In genomic region chr14:19972316-19973029, GRCm38 (mm10) we compare ENCODE assay signal across 25 mouse cellular contexts. TPM values are rescaled to one million over a fixed set of nuclear protein-coding genes. Genes with fewer than 3 reads are reported as not detected.
DNase-seq lines count a peak whose midpoint lies in the region; ATAC-seq and TF ChIP-seq lines count a peak whose summit lies in the region.
"Had no signal": no experiment of that assay in that cellular context is flagged by ENCODE, and none has a peak within 500 bp of the region (broad histone marks: within the 10 kb centered on the region; RNA-seq: fewer than 3 reads in every experiment).

No protein-coding gene starts in this region.

- H3K27ac ChIP-seq in hindbrain, embryonic 10.5 days, result peak overlapping the region; percentile 40; the same call in 1 of the 2 replicates
- H3K27ac ChIP-seq in hindbrain, postnatal 0 days, result no peak overlapping the region
- H3K27ac ChIP-seq in CH12.LX (ENCODE audit: insufficient read depth, low read depth), result no peak overlapping the region; the same call in 1 of the 2 replicates
- no peak overlapping the region for H3K27ac ChIP-seq in cerebellum, adult 2 months (ENCODE audit: insufficient read depth, low read length)
- H3K27ac ChIP-seq: forebrain, embryonic 13.5 days; hindbrain, embryonic 15.5 days; liver, embryonic 12.5 days; stomach, embryonic 15.5 days had no signal

- H3K79me2 ChIP-seq in CH12.LX (replicated peaks; ENCODE audit: control insufficient read depth, extremely low read depth, insufficient read depth, poor library complexity, severe bottlenecking), result peaks cover 37% of the 10 kb centered on the region

- ATAC-seq in hindbrain, postnatal 0 days, result no peak
- peak; percentile 6; the same call in 1 of the 2 replicates for ATAC-seq in megakaryocyte, adult 5-6 weeks (ENCODE audit: poor library complexity, severe bottlenecking)
- ATAC-seq: forebrain, embryonic 13.5 days; intestine, postnatal 0 days; liver, embryonic 12.5 days; liver, postnatal 0 days; midbrain, embryonic 16.5 days had no signal

- no peak overlapping the region for H3K9ac ChIP-seq in hindbrain, postnatal 0 days (replicated peaks; ENCODE audit: low read length)
- H3K9ac ChIP-seq in CH12.LX (ENCODE audit: insufficient read depth, low read depth), result no peak overlapping the region
- H3K9ac ChIP-seq: forebrain, embryonic 13.5 days; hindbrain, embryonic 15.5 days; liver, embryonic 12.5 days; liver, postnatal 0 days; stomach, embryonic 15.5 days had no signal

- WGBS in hindbrain, embryonic 10.5 days, result 81% methylated on average over 13 of the region's 13 CpGs
- 63% methylated on average over 13 of the region's 13 CpGs for WGBS in hindbrain, postnatal 0 days
- 76% methylated on average over 13 of the region's 13 CpGs for WGBS in cerebellum, adult 2 months

- no peak overlapping the region for H3K4me2 ChIP-seq in hindbrain, postnatal 0 days (ENCODE audit: low read depth, low read length)
- H3K4me2 ChIP-seq in CH12.LX (ENCODE audit: insufficient read depth, low read depth, poor library complexity, severe bottlenecking), result no peak overlapping the region; the same call in 1 of the 2 replicates
- H3K4me2 ChIP-seq: forebrain, embryonic 13.5 days; hindbrain, embryonic 15.5 days; liver, embryonic 12.5 days; stomach, embryonic 15.5 days had no signal

- H3K4me1 ChIP-seq in hindbrain, embryonic 10.5 days (replicated peaks), result peaks cover 71% of the 10 kb centered on the region
- peaks cover 14% of the 10 kb centered on the region; the same call in 1 of the 2 replicates for H3K4me1 ChIP-seq in hindbrain, postnatal 0 days (ENCODE audit: insufficient read depth, low read length)
- H3K4me1 ChIP-seq in CH12.LX (ENCODE audit: control insufficient read depth in 1 of 2, insufficient read depth in 2 of 2), result peaks cover 25 to 71% of the 10 kb centered on the region in 2 experiments
- peaks cover 8% of the 10 kb centered on the region for H3K4me1 ChIP-seq in cerebellum, adult 2 months (ENCODE audit: control insufficient read depth, insufficient read depth, low read length)

- TF ChIP-seq EP300 in CH12.LX (IDR thresholded peaks at IDR 0.05; ENCODE audit: low read length), result no peak

- no peak for TF ChIP-seq POLR2A in CH12.LX (IDR thresholded peaks at IDR 0.05; ENCODE audit: low read depth, low read length)
- no peak for TF ChIP-seq POLR2A in cerebellum, adult 2 months (IDR thresholded peaks at IDR 0.05; ENCODE audit: borderline replicate concordance, insufficient read depth, low read length)

- no peak for DNase-seq in hindbrain, embryonic 10.5 days (ENCODE audit: low spot score)
- DNase-seq in hindbrain, postnatal 0 days (ENCODE audit: low spot score), result no peak
- DNase-seq in CH12.LX (ENCODE audit: extremely low read depth) (no peak), MEL-GATA-1-ER (ENCODE audit: extremely low read depth, low read depth) (peak; percentile 62)
- DNase-seq in cerebellum, adult 8-10 months, result no peak
- no peak for DNase-seq in cerebellum, adult 2 months
- DNase-seq: adrenal gland, postnatal 25 days; cerebellum, adult 9-10 months; gastrocnemius, postnatal 25 days; heart, postnatal 14 days; kidney, adult 9 months; kidney, postnatal 10 days; layer of hippocampus, postnatal 36 days; left cerebral cortex, postnatal 4 days; liver, postnatal 0 days; lung, postnatal 36 days; right cerebral cortex, postnatal 25 days had no signal

- in situ Hi-C loops in CH12.LX (cut with MboI; ENCODE audit: low pct_ligation_motif_present, low pct_unique_long_range_greater_than_20kb, low sequenced_read_pairs), result loop anchor here (10.0 kb wide), 1 partner anchor 92 kb away; no protein-coding TSS in a partner anchor

- no peak for TF ChIP-seq CTCF in hindbrain, postnatal 0 days (IDR thresholded peaks at IDR 0.05; ENCODE audit: low read depth)
- TF ChIP-seq CTCF in CH12.LX (conservative IDR thresholded peaks at IDR 0.05 in 1 of 2, IDR thresholded peaks at IDR 0.05 in 1 of 2; ENCODE audit: low read depth in 2 of 2, low read length in 2 of 2), result no peak
- no peak for TF ChIP-seq CTCF in cerebellum, adult 2 months (IDR thresholded peaks at IDR 0.05; ENCODE audit: borderline replicate concordance, insufficient read depth, low read depth, low read length)

- H3K27me3 ChIP-seq in hindbrain, embryonic 10.5 days (ENCODE audit: insufficient read depth, poor library complexity, severe bottlenecking), result no peaks in the 10 kb centered on the region
- H3K27me3 ChIP-seq in hindbrain, postnatal 0 days (ENCODE audit: insufficient read depth, low read length), result no peaks in the 10 kb centered on the region
- no peaks in the 10 kb centered on the region for H3K27me3 ChIP-seq in CH12.LX (replicated peaks)
- no peaks in the 10 kb centered on the region for H3K27me3 ChIP-seq in cerebellum, adult 2 months (ENCODE audit: control insufficient read depth, insufficient read depth, low read length)
- H3K27me3 ChIP-seq: forebrain, embryonic 13.5 days; hindbrain, embryonic 15.5 days; stomach, embryonic 15.5 days had no signal

- no peaks in the 10 kb centered on the region for H3K9me3 ChIP-seq in hindbrain, embryonic 10.5 days
- H3K9me3 ChIP-seq in hindbrain, postnatal 0 days (ENCODE audit: low read length), result no peaks in the 10 kb centered on the region
- no peaks in the 10 kb centered on the region for H3K9me3 ChIP-seq in CH12.LX (replicated peaks; ENCODE audit: low read length)
- H3K9me3 ChIP-seq: forebrain, embryonic 13.5 days; hindbrain, embryonic 15.5 days; liver, embryonic 12.5 days; stomach, embryonic 15.5 days had no signal

- no peak overlapping the region for H3K4me3 ChIP-seq in hindbrain, embryonic 10.5 days
- no peak overlapping the region for H3K4me3 ChIP-seq in hindbrain, postnatal 0 days (ENCODE audit: low read length)
- H3K4me3 ChIP-seq in CH12.LX (replicated peaks in 1 of 3; ENCODE audit: low read depth in 2 of 3, low read length in 2 of 3, poor library complexity in 1 of 3), result no peak overlapping the region
- H3K4me3 ChIP-seq in cerebellum, adult 2 months (replicated peaks; ENCODE audit: insufficient read depth, low read depth, low read length), result no peak overlapping the region
- H3K4me3 ChIP-seq: erythroblast, embryonic 14.5 days; forebrain, embryonic 13.5 days; hindbrain, embryonic 15.5 days; liver, embryonic 12.5 days; stomach, embryonic 15.5 days had no signal

- H3K36me3 ChIP-seq in hindbrain, embryonic 10.5 days, result no peaks in the 10 kb centered on the region
- no peaks in the 10 kb centered on the region for H3K36me3 ChIP-seq in hindbrain, postnatal 0 days (ENCODE audit: insufficient read depth, low read length)
- H3K36me3 ChIP-seq in CH12.LX (replicated peaks in 1 of 2; ENCODE audit: control insufficient read depth in 1 of 2, insufficient read depth in 1 of 2, low read length in 1 of 2), result peaks cover 0 to 4% of the 10 kb centered on the region in 2 experiments
- H3K36me3 ChIP-seq: liver, embryonic 12.5 days; stomach, embryonic 15.5 days had no signal

- TF ChIP-seq RAD21 in CH12.LX (IDR thresholded peaks at IDR 0.05; ENCODE audit: low read depth, low read length), result no peak

- dilution Hi-C loops in CH12.LX (cut with MboI; ENCODE audit: extremely low pct_ligation_motif_present, extremely low pct_unique_long_range_greater_than_20kb, low sequenced_read_pairs), result no loop called here

TF ChIP-seq in CH12.LX, 34 proteins besides CTCF, POLR2A, EP300 and RAD21:
- no peak for TF ChIP-seq USF2 (conservative IDR thresholded peaks at IDR 0.05; ENCODE audit: low read depth, low read length)
- no peak for TF ChIP-seq MAZ (IDR thresholded peaks at IDR 0.05; ENCODE audit: low read depth, low read length)
- TF ChIP-seq ETS1 (conservative IDR thresholded peaks at IDR 0.05; ENCODE audit: low read depth, low read length), result no peak
- no peak for TF ChIP-seq POLR2AphosphoS2 (IDR thresholded peaks at IDR 0.05; ENCODE audit: low read depth, low read length)
- no peak for TF ChIP-seq JUN (IDR thresholded peaks at IDR 0.05; ENCODE audit: insufficient read depth, low read depth, low read length)
- no peak for TF ChIP-seq UBTF (IDR thresholded peaks at IDR 0.05; ENCODE audit: low read depth, low read length)
- no peak for TF ChIP-seq CHD1 (IDR thresholded peaks at IDR 0.05; ENCODE audit: low read depth, low read length)
- TF ChIP-seq ZC3H11A (IDR thresholded peaks at IDR 0.05; ENCODE audit: low read depth, low read length), result no peak
- TF ChIP-seq BHLHE40 (IDR thresholded peaks at IDR 0.05; ENCODE audit: low read depth, low read length), result peak; percentile 71; the same call in 1 of the 2 replicates

RNA-seq across cellular contexts. Expression of gene Gng2, which starts 5.0 kb away (rescaled TPM):
- 105 and 141 TPM in 2 replicates for polyA plus RNA-seq in hindbrain, embryonic 10.5 days (2016; fragmentation: Nextera tagmentation; extraction: Ambion mirVana)
- 208 and 218 TPM in 2 replicates for total RNA-seq in hindbrain, postnatal 0 days (2014; rRNA removed)
- polyA plus RNA-seq in hindbrain, postnatal 0 days (2015; fragmentation: Nextera tagmentation; extraction: Ambion mirVana), result 229 and 265 TPM in 2 replicates
- total RNA-seq in CH12.LX (2012; rRNA removed) (62.9 and 63.4 TPM in 2 replicates), CH12.LX (2014; rRNA removed) (61.8 and 67.7 TPM in 2 replicates)
- polyA plus RNA-seq in CH12.LX (2012; ENCODE audit: insufficient read length, low read depth), result 52.1 and 70.0 TPM in 2 replicates
- 165 and 177 TPM in 2 replicates for total RNA-seq in megakaryocyte, adult 5-6 weeks (2015)
- 74.5 and 87.6 TPM in 2 replicates for total RNA-seq in megakaryocyte, adult 5-6 weeks (2017)
- 62.7 and 64.5 TPM in 2 replicates for polyA plus RNA-seq in cerebellum, adult 2 months (2012; rRNA removed)
- polyA plus RNA-seq: erythroblast, embryonic 14.5 days had no signal
